Mouse (Mus musculus): ENCODE measurements around the gene Glo1.

DNA sequence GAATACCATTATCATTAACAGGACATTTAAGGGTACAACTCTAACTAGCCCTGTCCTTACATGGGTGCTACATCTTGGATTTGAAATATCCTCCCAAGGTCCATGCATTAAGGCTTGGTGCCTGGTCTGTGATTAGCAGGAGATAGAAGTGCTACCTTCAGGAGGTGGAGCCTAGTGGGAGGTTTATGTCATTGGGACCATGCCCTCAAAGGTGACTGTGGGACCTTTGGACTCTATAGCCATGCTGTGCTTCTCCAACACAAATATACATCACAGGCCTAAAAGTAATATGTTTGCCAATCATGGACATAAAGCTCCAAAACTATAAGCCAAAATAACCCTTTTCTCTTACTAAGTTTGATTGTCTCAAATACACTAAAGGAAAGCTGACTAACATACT lies 58.2 kb downstream of the Glo1 start:
- TF ChIP-seq TAL1 (IDR thresholded peaks at IDR 0.05; ENCODE audit: low read length) = no peak
- no peak for TF ChIP-seq GATA1 (IDR thresholded peaks at IDR 0.05; ENCODE audit: low read length)

All from erythroblast, embryonic 14.5 days (primary cell).